Mouse (Mus musculus) CH12.LX (cell line): ENCODE results near the gene Kcnj4.

Experiments used
- CTCF ChIP-seq, 2 experiments: IDR thresholded peaks in 1 of 2; conservative IDR thresholded peaks in 1 of 2; 2 replicates each; pipeline ENCODE4 v1.5.1; 2011 to 2012; ENCODE audit warnings: low read depth in 2 of 2, low read length in 2 of 2, improper control_type of control experiment in 1 of 2, inconsistent platforms in 1 of 2, mild to moderate bottlenecking in 1 of 2, moderate library complexity in 1 of 2
- POLR2A ChIP-seq: IDR thresholded peaks from 2 replicates; pipeline ENCODE4 v1.6.1; 2011; ENCODE audit warnings: low read depth, mild to moderate bottlenecking, improper control_type of control experiment, low read length

DNA sequence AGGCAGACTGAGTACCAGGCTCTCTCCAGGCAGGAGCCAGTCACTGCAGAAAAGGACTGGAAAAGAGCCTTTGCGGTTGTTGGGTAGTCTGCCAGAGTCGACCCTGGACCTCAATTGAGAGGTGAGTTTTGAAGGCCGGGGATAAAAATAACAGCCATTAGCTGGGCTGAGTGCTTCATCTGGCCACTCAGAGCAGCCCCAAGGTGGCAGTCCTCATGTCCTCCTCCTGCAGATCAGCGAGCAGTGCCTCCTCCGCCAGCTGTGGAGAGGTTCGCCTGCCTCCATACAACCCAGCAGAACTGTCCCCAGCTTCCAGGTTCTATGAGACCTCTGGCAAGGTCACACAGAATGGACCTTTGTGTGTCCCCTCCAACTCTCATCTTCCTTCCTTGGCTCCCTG lies 27.8 kb downstream of the Kcnj4 start:
- TF ChIP-seq POLR2A, result no peak
- TF ChIP-seq CTCF (conservative IDR thresholded peaks at IDR 0.05 in 1 of 2, IDR thresholded peaks at IDR 0.05 in 1 of 2; ENCODE audit: low read depth in 2 of 2, low read length in 2 of 2), result no peak
